Mouse (Mus musculus): ENCODE measurements at regions not wholly inside any gene's neighbourhood (a gene's known extent, or its start where the extent isn't known, plus 50 kb on each side); places are given as distances from the start of the nearest gene placed in this dataset.

DNA sequence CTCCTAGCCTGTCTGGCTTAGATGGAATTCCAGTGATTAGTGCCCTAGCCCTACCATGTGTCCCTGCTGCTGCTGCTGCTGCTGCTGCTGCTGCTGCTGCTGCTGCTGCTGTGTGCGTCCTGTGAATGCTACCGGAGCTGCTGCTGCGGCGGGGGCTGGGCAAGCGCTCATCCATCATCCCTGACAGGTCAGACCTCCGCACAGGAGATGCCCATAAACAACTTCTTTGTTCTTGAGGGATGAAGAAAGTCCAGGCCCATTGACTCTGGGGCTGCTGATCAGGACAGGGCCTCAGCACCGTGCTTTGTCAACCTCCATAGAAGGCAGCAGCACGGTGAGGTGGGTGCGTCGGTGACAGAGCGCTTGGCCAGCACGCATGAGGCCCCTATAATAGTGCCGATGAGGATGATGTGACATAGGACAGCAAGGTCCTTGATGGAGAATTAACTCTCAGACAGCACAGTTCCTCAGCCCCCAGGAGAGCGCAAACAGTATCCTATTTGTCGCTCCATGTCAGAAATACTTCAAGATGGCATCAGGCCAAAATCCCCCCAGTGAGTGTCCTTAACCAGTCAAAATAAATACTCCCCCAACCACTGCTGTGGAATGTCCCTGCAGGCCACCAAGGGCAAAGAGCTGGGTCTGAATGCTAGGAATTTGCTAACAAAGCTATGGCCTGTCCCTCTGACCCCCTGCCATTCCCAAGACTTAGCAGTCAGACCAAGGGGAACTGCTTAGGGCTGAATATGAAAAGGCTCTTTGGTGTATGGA lies 95.1 kb upstream of the Errfi1 start:
- peak; percentile 77 for DNase-seq

GRCm38 (mm10) chr4:150757815-150758426 lies 95.8 kb upstream of the Errfi1 start:
- no peak for DNase-seq

DNA sequence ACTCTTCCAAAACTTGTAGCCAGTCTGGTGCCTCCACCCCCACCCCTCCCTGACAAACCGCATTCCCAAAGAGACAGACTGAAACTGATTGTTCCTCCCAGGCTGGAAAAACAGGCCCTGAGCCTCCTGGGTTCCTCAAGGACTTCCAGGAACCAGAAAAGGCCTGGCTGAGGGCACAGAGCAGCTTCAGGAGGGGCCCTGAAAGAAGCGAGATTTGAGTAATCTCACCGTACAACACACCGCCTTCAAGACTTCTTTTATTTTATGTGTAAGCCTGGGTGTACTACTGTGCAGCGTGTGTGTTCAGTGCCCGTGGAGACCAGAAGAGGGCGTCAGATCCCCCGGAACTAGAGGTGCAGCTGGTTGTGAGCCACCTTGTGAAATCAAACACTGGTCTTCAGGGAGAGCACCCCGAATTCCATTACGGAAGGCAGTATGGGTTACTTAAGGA lies 96.4 kb upstream of the Errfi1 start:
- DNase-seq, result peak; percentile 62

DNA sequence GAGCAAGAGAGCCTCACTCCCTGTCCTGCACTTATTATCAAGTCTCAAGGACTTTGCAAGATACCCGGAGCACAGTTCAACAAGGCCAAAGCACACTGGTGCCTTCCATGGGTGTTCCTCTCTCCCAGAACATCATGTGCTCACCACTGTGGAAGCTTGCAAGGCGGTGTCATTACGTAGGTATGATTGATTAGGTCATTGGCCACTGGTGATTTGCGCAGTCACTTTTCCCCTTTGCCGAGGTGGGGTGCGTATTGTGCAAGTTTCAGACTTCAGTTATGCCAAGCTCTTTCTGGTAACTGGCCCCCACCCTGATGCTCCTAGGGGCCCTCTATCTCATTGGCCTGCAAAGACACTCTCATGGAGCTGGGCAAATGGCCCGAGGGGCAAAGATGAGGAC lies 98.3 kb upstream of the Errfi1 start:
- no peak for DNase-seq

DNA sequence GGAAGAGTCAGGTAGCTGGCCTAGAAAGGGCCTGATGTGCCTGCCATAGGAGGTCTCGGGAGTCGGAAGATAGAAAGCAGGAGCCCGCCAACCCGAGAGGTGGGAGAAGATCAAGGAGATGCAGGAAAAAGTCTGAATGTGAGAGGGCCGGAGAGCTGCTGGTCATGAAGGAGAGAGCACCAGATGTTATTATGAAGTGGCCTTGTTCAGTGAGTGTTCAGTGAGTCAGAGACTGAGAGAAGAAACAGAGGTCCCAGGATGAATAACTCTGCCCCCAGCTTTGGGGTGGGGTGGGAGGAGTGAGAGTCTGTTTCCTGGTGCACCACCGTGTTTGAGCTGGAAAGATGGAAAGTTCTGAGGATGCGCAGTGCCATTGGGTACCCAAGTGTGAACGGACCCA lies 100.2 kb upstream of the Slc45a1 start:
- DNase-seq, result no peak

DNA sequence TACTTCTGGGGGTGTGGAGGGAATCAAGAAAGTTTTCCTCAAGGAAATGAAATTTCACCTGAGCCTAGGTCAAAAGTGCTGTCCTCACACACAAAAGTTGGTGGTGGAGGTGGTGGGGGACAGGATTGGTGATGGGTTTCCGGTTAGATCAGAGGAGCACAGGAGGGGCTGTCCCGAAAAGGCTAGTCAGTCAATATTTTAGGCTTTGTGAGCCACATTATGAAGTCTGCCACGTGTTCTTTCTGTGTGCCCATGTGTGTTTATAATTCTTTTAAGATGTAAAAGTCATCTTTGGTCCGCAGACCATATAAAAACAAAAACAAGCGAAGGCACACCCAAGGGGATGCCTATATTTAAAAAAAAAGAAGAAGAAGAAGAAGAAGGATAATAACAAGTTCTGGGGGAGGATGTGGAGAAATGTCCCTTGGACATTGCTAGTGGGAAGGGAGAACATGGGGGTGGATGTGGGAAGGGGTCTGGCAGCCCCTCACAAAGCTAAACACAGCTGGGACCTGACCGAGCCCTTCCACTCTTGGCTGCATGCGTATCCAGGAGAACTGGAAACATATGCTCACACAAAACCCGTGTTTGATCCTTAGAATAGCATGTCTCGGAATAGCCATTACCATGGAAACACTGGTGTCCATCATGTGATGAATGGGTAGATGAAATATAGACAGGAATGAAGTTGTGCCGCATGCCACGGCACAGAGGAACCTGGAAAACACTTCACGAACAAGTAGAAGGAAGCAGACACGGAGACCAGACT lies 98.7 kb upstream of the Slc45a1 start:
- no peak for DNase-seq

- no peak for DNase-seq
These were observed 97.1 kb upstream of the Slc45a1 start for GRCm38 (mm10) chr4:150749066-150749465.

DNA sequence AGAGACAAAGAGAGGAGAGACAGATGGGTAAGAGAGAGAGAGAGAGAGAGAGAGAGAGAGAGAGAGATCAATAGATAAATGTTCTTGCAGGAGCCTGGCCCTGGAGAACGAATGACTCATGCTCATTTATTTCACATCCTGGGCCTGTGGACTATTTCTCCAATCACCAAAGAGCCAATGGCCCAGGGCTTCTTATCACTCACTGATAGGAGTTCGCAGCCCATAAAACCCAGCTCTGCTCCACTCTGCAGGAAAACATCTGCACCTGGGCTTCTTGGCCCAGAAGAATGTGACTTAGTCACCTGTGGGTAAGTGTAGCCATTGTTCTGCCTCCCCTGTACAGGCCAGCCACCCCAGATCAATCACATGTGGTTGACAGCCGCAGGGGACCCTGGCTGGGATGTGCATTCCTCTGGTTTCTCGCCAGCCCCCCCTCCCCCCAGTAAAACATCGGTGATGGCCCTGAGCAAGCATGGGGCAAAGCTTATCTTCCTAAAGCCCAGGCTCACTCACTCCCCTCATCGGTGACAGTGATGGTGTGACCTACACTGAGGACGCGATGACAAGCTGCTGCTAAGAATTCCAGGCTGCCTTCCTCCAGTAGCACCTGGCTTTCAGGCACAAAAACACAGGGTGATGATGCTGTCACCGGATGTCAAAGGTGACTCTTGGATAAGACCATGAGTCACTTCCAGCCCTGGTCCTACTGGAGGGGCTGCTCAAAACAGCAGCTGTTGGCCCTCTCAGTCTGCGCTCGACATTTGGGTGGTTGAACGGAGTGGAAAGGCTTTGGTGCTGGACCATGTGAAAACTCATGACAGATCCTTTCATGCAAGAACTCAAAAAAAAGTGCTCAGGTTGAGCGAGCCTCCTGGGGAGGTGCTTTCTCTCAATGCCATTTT lies 96.4 kb upstream of the Slc45a1 start:
- peak; percentile 36 for DNase-seq

- no peak for DNase-seq
These were observed 94.5 kb upstream of the Slc45a1 start for GRCm38 (mm10) chr4:150746430-150746923.

DNA sequence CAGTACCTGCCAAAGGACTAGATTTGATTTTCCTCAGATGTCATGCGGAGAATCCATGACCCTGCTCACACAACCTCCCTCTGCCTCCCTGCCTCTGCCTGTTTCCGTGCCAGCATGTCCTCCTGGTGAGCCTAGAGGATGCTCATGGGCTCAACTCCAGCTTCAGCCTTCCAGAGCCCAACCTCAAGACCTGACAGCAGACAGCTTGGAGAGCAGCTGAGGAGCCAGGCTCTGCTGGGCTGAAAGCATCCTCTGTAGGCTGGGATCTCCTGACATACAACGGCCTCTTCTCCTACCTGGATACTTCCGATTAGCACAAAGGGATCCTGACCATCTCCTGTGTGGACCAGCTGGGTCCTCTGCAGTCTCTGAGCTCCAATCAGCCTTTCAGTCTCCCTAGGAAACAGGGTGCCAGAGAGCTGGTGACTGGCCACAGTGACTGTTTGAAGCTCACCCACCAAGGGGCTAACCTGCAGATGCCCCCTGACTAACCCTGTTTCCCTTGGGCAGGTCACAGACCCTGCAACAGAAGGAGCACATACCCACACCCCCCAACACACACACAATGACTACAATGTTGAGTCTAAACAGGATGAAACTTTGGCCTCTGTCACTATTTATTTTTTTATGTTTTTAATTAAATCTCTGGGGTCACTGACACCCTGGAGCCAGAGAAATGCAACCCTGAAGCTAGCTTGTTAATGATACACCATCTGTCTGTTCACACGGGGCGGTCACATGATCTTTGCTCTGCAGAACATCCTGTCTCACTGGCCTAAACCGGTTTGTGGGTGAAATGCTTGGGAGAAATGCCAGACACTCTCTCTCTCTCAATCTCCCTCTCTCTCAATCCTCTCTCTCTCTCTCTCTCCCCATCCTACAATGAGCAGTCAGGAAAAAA lies 93.8 kb upstream of the Slc45a1 start:
- DNase-seq, result peak; percentile 86

- no peak for DNase-seq
These were observed 91.5 kb upstream of the Slc45a1 start for GRCm38 (mm10) chr4:150743508-150743907.

- peak; percentile 71 for DNase-seq
These were observed 91.1 kb upstream of the Slc45a1 start for GRCm38 (mm10) chr4:150743103-150743502.

GRCm38 (mm10) chr4:150741810-150742209 lies 89.8 kb upstream of the Slc45a1 start:
- DNase-seq, result no peak

- peak; percentile 45 for DNase-seq
These were observed 88.2 kb upstream of the Slc45a1 start for GRCm38 (mm10) chr4:150740167-150740566.

DNA sequence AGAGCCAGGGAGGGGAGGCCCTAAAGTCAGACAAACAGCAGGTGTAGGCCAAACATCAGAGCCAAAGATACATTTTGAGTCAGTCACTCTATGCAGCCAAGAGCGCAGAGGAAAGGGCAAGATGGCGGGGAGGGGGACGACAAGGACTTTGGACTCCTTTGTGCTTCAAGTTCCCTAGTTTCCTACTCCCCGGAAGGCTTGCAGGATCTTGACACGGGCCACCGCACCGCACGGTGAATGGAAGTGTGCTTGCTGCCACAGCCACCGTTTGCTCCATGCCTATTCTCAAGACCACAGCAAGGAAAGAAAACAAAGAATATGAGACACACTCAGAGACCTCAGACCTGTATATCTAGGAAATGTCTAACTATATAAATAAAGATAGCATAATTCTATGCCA lies 86.8 kb upstream of the Slc45a1 start:
- DNase-seq, result peak; percentile 50

DNA sequence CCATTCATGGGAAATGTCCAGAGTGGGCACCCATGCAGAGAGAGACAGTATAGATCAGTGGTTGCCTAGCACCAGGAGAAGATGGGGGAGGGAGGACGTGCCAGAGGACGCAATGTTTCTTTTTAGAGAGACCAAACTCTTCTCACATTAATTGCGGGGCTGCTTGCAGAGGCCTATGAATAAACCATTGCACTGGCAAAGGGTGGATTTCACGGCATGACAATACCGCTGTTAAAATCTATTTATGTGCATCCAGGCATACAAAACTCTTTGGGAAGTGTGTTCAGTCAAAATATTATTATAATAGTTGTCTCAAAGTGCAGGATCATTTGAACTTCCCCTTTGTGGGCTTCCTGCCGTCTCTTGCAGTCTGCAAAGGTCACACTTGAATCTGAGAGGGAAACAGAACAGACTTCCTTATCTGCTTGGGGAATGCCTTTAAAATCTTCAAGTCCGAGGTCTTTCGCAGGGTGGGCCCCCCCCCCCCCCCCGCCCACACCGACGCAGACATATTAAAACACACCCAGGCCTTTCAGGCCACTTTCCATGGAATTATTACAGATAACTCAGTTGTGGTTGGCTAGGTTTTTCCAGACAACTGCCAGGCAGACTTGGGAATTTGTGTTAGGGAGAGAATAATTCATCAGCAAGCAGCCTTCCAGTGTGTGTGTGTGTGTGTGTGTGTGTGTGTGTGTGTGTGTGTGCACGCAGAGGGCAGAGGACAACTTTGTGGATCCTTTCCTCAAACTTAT lies 78.3 kb upstream of the Slc45a1 start:
- DNase-seq, result peak; percentile 78

DNA sequence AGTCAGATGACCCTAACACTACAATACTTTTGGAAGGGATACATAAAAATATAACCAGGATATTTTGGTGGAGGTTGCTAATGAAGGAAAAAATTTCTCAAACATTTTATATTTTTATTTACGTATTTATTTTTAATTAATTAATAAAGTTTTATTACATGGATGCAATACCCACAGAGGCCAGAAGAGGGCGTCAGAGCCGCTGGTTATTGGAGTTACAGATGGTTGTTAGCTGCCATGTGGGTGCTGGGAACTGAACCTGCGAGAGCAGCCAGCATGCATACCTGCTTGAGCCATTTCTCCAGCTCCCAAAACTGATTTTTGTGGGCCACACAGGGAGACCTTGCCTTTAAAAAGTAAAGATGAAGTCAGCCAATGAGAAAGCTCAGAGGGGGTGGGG lies 74.6 kb upstream of the Slc45a1 start:
- no peak for DNase-seq

DNA sequence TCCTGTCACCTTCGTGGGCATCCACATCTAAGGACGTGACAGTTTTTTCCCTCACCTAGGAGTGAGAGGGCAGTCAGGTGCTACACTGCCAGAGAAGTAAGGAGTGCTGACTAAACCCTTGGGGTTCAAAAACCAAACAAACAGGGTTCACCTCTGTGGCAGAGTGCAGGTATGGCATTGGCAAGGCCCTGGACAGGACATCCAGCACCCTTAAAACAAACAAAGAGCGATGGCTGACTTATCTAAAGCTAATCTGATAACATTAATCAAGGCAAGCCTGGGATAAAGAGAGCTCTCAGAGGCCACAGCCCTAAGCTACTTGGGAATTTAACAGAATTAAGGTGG lies 74.1 kb upstream of the Slc45a1 start:
- DNase-seq, result no peak

DNA sequence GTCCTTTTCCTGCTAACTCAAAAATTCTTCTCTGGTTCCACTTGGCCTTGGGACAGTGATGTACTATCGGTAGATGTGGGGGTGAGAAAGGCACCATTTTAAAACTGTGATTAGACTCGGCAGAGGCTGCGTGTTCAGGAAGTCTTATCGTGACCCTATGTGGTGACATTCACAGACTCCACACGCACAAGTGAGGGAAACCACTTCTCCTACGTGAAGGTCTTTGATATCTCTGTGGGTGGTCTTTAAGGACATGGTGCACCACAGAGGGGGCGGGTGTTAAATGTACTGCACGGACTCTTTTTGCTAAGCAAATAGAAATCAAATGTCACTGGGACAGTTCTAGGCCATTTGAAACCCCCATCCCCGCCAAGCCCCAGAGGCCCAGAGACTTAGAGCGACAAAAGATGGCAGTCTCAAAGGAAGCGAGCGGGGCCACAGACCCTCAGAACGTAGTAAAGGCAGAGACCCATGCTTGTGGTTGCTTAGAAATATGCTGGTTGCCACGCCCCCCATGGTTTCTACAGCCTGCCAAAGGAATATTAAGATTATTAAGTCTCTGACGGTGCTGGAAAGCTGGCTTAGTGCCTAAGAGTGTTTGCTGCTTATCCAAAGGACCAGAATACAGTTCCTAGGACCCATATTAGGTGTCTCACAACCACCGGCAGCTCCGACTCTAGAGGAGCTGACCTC lies 73.6 kb upstream of the Slc45a1 start:
- DNase-seq, result no peak

DNA sequence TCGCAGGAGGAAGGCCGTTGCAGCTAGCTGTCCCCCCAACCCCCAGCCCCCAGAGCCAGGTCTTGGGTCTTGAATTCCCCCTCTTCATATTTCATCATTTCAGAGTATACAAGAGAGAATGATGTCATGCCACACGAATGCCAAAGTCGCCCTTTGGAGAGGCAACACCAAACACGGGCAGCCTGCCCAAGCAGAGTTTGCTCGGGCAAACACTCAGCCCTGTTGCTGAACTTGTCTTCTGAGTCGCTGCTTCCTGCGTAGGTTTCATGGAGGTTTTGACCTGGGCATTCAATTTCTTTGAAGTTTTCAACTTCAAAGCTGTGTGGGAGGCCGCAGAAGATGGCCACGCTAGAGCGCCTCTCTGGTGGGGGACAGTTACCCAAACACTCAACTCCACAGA lies 72.8 kb upstream of the Slc45a1 start:
- peak; percentile 61 for DNase-seq
